Mouse (Mus musculus) inflammation-experienced regulatory T-cells, adult 6 months (primary cell): ENCODE results near the gene Card11. TPM values are rescaled to one million over a fixed set of nuclear protein-coding genes. Genes with fewer than 3 reads are reported as not detected.

Experiments
- ATAC-seq: one replicate; pipeline ENCODE4 v1.8.0; 2017
- polyA plus RNA-seq, 3 experiments: library from polyadenylated mRNA; unstranded; fragments of 100-300 nt; shearing (Covaris generic); gene quantifications; one replicate each; pipeline ENCODE4 v1.2.1; 2017

The Card11 gene
- polyA plus RNA-seq, 3 experiments from 2014 or later, result 43.2 to 53.9 (median 51.8) TPM

- ATAC-seq, result no peak
These were observed 99.5 kb downstream of the Card11 start for GRCm38 (mm10) chr5:140900866-140901265.

GRCm38 (mm10) chr5:140891080-140891479 is 109.3 kb downstream of the Card11 start:
- ATAC-seq, result no peak

- no peak for ATAC-seq
These were observed 110.3 kb downstream of the Card11 start for GRCm38 (mm10) chr5:140890050-140890449.

GRCm38 (mm10) chr5:140889539-140889938 is 110.8 kb downstream of the Card11 start:
- peak; percentile 48 for ATAC-seq

- ATAC-seq, result no peak
These were observed 112.5 kb downstream of the Card11 start for GRCm38 (mm10) chr5:140887871-140888270.

GRCm38 (mm10) chr5:140884966-140885365 is 115.4 kb downstream of the Card11 start:
- no peak for ATAC-seq

- no peak for ATAC-seq
These were observed 118.0 kb downstream of the Card11 start for GRCm38 (mm10) chr5:140882391-140882790.

- no peak for ATAC-seq
These were observed 120.2 kb downstream of the Card11 start for GRCm38 (mm10) chr5:140880151-140880550.

GRCm38 (mm10) chr5:140878644-140879043 is 121.7 kb downstream of the Card11 start:
- no peak for ATAC-seq

- ATAC-seq, result peak; percentile 22
These were observed 126.6 kb downstream of the Card11 start for GRCm38 (mm10) chr5:140873736-140874307.

GRCm38 (mm10) chr5:140873039-140873551 is 127.3 kb downstream of the Card11 start:
- no peak for ATAC-seq

- peak; percentile 72 for ATAC-seq
These were observed 127.8 kb downstream of the Card11 start for GRCm38 (mm10) chr5:140872532-140873038.

- peak; percentile 72 for ATAC-seq
These were observed 129.1 kb downstream of the Card11 start for GRCm38 (mm10) chr5:140871241-140871640.

- ATAC-seq, result no peak
These were observed 131.3 kb downstream of the Card11 start for GRCm38 (mm10) chr5:140869034-140869433.

- ATAC-seq, result no peak
These were observed 140.7 kb downstream of the Card11 start for GRCm38 (mm10) chr5:140859730-140860129.

GRCm38 (mm10) chr5:140858335-140858734 is 142.0 kb downstream of the Card11 start:
- peak; percentile 72 for ATAC-seq

- ATAC-seq, result peak; percentile 25
These were observed 142.8 kb downstream of the Card11 start for GRCm38 (mm10) chr5:140857432-140858154.

- no peak for ATAC-seq
These were observed 144.4 kb downstream of the Card11 start for GRCm38 (mm10) chr5:140855909-140856530.

- no peak for ATAC-seq
These were observed 145.7 kb downstream of the Card11 start for GRCm38 (mm10) chr5:140854700-140855099.

GRCm38 (mm10) chr5:140853723-140854122 is 146.7 kb downstream of the Card11 start:
- no peak for ATAC-seq

GRCm38 (mm10) chr5:140852435-140852996 is 147.9 kb downstream of the Card11 start:
- no peak for ATAC-seq

- no peak for ATAC-seq
These were observed 153.1 kb downstream of the Card11 start for GRCm38 (mm10) chr5:140847300-140847729.

- ATAC-seq, result no peak
These were observed 158.4 kb downstream of the Card11 start for GRCm38 (mm10) chr5:140841942-140842341.
